Mouse (Mus musculus) kidney, adult 8-10 months (tissue): ENCODE measurements around the gene Pip5k1a.
"Not testable (repeated sequence)": the region's sequence is repeated elsewhere in the genome, so short reads cannot be mapped to it uniquely, and the experiment has no call there.

Source experiments
- DNase-seq, 2 experiments: peaks; one replicate each; pipeline ENCODE4 v3.0.0; 2022

Gene Pip5k1a

DNA sequence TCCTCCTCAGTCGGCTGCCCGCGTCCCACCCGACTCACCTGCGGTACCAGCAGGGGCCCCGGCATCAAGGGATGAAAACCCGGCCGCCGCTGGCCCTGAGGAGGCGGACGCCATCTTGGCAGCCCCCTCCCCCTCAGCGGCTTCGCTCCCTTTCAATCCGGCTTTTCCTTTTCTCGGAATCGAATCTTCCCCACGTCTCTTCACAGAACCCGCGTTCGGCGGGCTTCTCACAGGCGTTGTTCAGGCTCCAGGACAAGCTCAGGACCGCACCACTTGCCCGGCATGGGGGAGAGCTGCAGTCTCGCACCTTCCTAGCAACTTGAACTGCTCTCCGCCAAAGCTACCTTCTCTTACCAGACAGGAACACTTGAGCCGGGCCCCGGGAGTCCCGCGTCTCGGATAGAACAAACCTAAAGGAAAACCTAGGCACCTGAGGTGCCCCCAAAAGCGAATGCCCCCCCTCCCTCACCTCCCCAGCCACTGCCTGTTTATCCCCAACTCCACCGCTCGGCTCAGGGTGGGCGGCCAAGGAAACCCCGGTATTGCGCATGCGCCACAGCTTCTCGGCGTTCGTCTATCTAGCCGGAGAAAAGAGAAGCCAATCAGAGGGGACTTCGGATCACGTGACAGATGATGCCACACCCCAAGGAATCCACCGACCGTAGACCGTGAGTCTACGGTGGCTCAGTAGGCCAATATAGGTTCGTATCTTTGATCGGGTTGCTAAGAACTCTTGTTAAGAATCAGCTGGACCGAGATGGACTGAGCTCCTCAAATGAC, at the start of gene Pip5k1a:
TSS of gene Pip5k1a (minus strand) at position 593 of the 780 bp plus-strand sequence.
- peak; percentile 95 to 97 for DNase-seq

DNA sequence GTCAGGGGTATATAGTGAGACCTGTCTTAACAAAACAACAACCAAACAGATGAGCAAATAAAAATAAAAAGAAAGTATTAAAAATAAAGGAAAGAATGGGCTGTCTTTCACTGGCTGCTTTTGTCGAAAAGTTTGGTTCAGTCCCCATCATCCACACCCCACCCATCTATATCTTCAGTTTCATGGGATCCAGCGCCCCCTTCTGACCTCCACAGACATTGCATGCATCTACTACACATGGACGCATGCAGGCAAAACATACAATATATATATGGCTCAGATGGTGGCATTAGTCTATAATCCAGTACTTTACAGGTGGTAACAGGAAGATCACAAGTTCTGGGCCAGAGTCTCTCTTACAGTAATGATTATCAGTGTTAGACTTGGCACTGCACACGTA, 47.1 kb upstream of the Pip5k1a start:
- peak in 1 of 2 experiments; percentile 67 for DNase-seq

DNA sequence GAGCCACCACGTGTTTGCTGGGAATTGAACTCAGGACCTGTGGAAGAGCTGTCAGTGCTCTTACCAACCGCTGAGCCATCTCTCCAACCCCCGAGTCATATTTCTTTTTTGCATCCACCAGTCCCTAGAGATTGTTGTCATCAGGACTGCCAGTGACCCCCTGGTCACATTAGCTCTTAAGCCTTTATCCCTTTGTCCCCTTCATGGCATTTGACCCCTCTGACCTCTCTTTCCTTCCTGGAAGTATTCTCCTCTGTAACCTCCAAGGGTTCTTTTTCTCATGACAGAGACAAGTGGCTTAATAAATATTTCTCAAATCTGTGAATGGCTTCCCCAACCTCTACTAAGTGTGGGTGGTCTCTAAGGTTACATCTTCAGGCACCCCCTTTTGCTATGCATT, 41.2 kb upstream of the Pip5k1a start:
- DNase-seq: peak in 1 of 2 experiments; percentile 52

GRCm38 (mm10) chr3:95142617-95143011, 35.9 kb upstream of the Pip5k1a start:
- DNase-seq: peak; percentile 84 to 94

DNA sequence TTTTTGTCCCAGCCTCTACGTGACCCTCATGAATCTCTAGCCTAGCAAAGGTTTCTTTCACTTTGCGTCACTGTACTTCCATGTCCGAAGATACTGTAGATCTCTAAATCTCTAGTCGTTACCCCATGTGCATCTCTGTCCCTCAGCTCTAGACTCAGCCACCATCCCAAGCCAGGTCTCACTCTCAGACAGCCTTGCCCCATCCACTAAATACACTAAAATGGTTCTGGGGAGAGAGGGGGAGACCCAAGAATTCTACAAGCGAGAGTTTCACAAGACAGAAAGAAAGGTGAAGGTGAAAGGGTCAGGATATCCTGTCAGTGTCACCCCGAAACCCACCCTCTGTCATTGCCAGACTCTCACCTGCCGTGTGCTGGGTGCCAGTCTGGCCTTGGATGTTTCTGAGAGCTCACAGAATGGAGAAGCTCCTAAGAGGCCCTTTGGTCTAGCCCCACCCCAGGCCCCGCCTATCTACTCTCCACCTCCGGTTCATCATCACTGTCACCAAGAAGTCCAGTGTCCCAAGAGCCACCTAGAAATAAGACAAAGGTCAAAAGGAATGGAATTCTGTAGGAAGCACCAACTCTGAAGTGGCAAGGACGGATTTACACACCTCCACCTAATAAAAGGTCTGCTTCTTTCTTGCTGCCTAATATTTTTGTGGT, 35.4 kb upstream of the Pip5k1a start, which contains the start of gene Tnfaip8l2:
TSS of gene Tnfaip8l2 (minus strand) at position 409 of the 665 bp plus-strand sequence.
- DNase-seq: no peak

GRCm38 (mm10) chr3:95141474-95141873, 34.7 kb upstream of the Pip5k1a start:
- DNase-seq: no peak

DNA sequence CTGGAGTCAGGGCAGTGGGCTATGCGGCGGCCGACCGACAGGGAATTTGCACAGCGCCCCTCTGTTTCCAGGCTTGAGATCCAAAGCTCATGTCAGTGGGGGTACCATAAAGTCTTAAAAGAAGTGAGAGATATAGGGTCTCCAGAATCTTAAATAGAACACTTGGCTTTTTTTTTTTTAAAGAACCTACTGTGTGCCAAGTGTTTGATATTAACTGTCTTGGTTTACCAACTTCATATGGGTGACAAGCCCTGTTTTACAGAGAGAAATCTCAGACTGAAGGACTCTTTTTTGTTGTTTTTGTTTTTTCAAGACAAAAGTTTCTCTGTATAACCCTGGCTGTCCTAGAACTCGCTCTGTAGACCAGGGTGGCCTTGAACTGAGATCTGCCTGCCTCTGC, 34.1 kb upstream of the Pip5k1a start:
- DNase-seq: no peak

GRCm38 (mm10) chr3:95140289-95140595, 33.5 kb upstream of the Pip5k1a start:
- no peak for DNase-seq

- DNase-seq: peak; percentile 89 to 90
These were observed 33.0 kb upstream of the Pip5k1a start for GRCm38 (mm10) chr3:95139586-95140288.

DNA sequence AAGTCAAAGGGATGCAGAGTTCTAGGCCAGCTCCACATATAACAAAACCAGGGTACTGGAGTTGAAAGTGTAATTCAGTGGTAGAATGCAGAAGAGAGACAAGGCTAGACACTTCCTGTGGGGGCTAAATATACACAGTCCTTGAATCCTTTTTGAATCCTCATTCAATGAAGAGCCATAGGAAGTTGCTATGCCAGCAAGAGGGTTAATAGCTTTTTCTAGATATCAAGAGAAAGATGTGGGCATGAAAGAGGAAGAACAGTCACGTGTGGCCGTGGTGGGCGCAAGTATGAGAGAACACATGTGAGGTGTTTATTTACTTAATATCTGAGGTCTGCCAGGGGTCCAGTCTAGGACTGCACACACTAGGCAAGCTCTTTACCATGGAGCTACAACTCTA, 29.6 kb upstream of the Pip5k1a start:
- no peak for DNase-seq

DNA sequence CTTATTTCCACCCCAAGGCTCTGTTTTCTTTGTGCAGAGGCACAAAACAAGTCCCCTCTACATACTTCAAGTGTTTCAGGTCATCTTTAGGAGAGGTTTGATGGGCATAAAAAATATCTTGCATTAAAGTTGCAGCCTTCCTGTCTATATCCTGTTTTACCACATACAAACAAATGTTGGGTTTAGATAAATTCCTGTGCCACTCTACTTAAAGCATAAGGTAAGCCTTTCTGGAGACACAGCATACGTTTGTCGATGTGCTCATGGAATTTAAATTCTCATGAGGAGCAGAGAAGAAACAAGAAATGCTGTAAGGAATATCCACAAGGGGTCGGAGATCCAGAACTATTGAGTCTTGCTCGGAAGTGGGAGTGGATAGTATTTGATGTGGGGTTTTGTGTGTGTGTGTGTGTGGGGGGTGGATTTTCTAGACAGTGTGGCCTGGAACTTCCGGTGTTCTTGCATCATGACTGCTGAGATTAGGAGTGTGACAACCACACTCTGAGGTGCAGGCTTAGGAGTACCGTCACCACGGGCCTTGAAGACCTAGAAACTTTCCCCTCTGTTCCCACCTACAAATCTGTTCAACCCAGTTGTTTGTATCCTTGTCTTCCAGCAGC, 28.8 kb upstream of the Pip5k1a start:
- no peak for DNase-seq

GRCm38 (mm10) chr3:95135023-95135422, 28.3 kb upstream of the Pip5k1a start:
- peak; percentile 79 to 81 for DNase-seq

DNA sequence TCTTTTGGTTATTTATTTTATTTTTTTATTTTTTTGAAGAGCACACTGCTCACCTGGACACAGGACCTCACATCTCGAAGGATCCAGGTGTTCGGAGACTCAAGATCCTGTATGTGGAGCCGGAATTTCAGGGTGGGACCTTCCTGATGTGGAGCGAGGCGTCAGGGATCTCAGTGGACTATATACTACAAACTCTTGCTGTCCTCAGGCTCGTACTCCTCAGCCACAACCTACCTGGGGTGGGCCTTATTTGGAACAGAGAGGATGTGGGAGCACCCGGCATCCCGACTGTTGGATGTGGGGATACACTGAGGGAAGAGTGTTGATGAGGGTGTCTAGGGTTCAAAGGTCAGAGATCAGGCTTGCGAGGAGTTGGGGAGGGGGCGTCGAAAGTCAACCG, 27.4 kb upstream of the Pip5k1a start:
- DNase-seq: not testable (repeated sequence)

- peak; percentile 93 to 97 for DNase-seq
These were observed 27.0 kb upstream of the Pip5k1a start, which contains the start of the genes Scnm1 and Lysmd1 for GRCm38 (mm10) chr3:95133680-95134101. Scnm1 (minus strand) TSS chr3:95134011. Lysmd1 (plus strand) TSS chr3:95134088.

DNA sequence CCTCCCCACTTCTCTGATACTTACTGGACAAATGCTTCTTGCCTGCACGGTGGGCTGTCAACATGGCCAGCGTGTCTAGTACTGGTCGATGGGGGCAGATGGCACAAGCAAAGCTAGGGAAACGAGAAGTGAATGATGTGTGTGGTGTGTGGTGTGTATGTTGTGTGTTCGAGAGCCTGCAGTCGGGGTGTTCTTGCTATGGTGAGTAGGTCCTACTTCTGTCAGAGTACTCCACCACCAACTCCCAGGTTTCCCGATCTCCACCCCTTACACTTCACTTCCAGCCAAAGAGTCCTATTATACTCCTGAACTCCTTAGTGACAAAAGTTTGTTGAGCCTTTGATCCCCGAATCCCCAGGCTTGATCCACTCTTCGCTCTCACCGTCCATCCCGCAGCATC, 26.4 kb upstream of the Pip5k1a start:
- no peak for DNase-seq

DNA sequence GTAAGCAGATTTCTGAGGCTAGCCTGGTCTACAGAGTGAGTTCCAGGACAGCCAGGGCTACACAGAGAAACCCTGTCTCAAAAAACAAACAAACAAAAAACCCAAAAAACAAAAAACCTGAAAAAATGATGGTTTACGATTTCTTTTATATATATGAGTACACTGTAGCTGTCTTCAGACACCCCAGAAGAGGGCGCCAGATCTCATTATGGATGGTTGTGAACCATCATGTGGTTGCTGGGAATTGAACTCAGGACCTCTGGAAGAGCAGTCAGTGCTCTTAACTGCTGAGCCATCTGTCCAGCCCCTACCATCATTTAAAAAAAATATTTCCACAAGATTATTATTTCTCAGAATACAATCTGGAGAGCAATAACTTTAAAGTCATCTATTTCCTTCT, 25.7 kb upstream of the Pip5k1a start:
- not testable (repeated sequence) for DNase-seq

- DNase-seq: peak; percentile 29 to 58
These were observed 23.4 kb upstream of the Pip5k1a start for GRCm38 (mm10) chr3:95130081-95130480.

- DNase-seq: peak; percentile 80 to 83
These were observed 22.5 kb upstream of the Pip5k1a start for GRCm38 (mm10) chr3:95129226-95129651.

GRCm38 (mm10) chr3:95124972-95125371, 18.2 kb upstream of the Pip5k1a start:
- DNase-seq: no peak

GRCm38 (mm10) chr3:95124246-95124645, 17.5 kb upstream of the Pip5k1a start, which contains the start of gene Tmod4:
Tmod4 (plus strand) TSS chr3:95124476.
- no peak for DNase-seq

DNA sequence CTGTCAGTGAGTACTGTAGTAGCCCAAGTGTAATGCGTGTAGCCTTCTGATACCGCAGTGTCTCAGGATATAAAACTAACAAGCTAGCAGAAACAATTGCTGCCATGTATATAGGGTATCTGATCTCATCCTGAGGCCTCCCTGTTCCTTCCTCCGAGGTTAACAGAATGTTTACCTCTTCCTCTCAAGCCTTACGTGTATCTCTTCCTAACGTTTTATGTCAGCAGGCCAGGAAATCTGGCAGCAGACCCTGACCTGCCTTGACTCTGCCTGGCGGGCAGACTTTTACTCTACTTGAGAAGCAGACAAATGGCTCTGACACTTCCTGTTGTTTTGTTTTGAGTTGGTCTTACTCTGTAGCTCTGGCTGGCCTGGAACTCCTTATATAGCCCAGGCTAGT, 14.8 kb upstream of the Pip5k1a start:
- no peak for DNase-seq

DNA sequence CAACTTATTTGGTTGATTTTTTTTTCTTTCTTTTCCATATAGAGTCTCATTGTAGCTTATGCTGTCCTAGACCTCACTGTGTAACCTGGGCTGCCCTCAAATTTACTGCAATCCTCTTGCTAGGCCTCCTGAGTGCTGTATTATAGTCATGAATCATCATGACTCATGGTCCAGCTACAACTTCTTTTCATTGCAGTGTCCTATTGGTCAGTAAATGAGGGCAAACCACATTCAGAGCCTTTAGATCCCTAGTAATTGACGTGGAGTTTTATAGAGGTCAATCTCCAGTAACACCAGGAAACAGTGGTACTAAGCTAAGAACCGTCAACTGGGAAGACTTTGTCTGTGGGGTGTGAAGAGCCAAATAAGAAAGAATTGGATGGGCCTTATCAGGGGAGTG, 11.0 kb upstream of the Pip5k1a start:
- DNase-seq: no peak

- DNase-seq: no peak
These were observed 6.0 kb upstream of the Pip5k1a start for GRCm38 (mm10) chr3:95112760-95113159.
